In the genomic region with DNA sequence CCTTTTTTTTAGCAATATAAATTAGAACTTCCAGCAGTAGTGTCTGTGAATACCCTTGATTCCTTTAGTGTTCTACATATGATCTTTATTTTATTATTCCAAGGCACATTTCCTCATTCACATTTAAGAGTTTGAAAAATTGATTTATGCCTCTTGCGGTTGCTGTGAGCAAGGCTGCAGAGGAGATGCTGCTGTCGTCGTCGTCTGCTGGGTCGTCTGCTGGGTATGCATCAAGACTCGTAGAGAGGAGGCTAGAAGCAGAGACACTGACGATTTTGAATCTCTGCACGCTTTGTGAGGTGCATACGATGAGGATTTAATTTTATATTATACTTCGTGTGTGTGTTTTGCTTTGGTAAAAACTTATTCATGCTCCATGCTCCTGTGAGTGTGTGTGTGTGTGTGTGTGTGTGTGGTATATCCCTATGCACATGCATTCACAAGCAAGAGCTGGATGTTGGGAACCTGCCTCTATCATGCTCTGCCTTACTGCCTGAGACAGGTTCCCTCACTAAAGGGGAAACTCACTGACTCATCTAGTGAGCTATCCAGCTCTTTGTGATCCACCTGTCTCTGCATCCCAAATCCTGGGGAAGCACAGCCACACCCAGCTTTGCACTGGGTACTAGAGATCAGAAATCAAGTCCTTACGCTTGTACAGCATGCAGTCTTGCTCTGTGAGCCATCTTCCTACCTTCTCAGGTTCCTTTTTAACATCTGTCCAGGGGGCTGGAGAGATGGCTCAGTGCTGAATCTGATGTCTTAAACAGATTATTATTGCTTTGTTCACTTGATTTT, we compare ENCODE assay signal across 17 mouse cellular contexts. TPM values are rescaled to one million over a fixed set of nuclear protein-coding genes. Genes with fewer than 3 reads are reported as not detected.
"Had no signal": no experiment of that assay in that cellular context is flagged by ENCODE, and none has a peak within 500 bp of the region (broad histone marks: within the 10 kb centered on the region; RNA-seq: fewer than 3 reads in every experiment).

No protein-coding gene starts in this region.

- DNase-seq: kidney, adult 8-10 months; kidney, postnatal 14 days; kidney, postnatal 4 days; layer of hippocampus, postnatal 36 days; liver, embryonic 13.5 days; lung, adult 2 months; lung, postnatal 14 days; lung, postnatal 4 days; right cerebral cortex, postnatal 25 days; spleen, adult 18-20 months; thymus, postnatal 36 days had no signal

- H3K27ac ChIP-seq: kidney, embryonic 15.5 days; liver, embryonic 13.5 days; midbrain, embryonic 15.5 days; stomach, embryonic 15.5 days had no signal

- H3K4me3 ChIP-seq: kidney, embryonic 15.5 days; liver, embryonic 13.5 days; midbrain, embryonic 15.5 days; myocyte; neural tube, embryonic 13.5 days; stomach, embryonic 15.5 days had no signal

RNA-seq across cellular contexts. Expression of gene Tmeff1, which starts 53.0 kb away (rescaled TPM):
- total RNA-seq: megakaryocyte-erythroid progenitor cell, adult 5-6 weeks had no signal
